Mouse (Mus musculus) erythroblast, embryonic 14.5 days (primary cell): Measurements from ENCODE around the gene Gemin7.

Source experiments
- GATA1 ChIP-seq: IDR thresholded peaks from 2 replicates; pipeline ENCODE4 v1.6.1; 2012; ENCODE audit warnings: low read length, inconsistent platforms, mixed read lengths
- TAL1 ChIP-seq: IDR thresholded peaks from 3 replicates; pipeline ENCODE4 v1.6.1; 2012; ENCODE audit warnings: low read length, inconsistent platforms, mixed read lengths

DNA sequence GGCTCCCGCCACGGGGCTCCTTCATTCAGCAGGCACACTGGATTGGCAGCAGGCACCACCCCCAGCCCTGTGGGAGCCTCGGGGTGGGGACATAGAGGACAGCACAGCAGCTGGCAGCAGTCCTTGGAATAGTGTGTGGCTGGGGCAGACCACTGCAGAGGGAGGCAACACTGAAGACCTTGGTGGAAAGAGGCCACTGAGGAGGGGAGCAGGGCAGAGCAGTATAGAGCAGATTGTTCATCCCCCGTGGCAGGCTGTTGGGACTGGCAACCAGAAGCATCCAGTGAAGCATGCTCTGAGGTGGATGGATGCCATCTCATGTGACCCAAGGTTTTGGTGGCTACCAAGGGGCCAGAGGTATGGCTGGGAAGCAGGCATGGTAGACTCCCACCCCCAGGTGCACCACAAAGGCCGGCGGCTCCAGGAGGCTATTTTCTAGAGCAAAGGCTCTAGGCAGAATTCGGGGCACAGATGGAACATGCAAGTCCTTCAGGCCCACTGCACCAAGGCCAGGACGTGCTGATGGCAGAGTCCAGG is 35.2 kb downstream of the Gemin7 start:
- TF ChIP-seq GATA1 (no peak), TAL1 (no peak)
